Mouse (Mus musculus): ENCODE measurements around the gene Avil. TPM values are rescaled to one million over a fixed set of nuclear protein-coding genes. Genes with fewer than 3 reads are reported as not detected.
"Not testable (repeated sequence)": the region's sequence is repeated elsewhere in the genome, so short reads cannot be mapped to it uniquely, and the experiment has no call there.

Gene Avil
- total RNA-seq, 2 experiments from 2014 or later: not detected

DNA sequence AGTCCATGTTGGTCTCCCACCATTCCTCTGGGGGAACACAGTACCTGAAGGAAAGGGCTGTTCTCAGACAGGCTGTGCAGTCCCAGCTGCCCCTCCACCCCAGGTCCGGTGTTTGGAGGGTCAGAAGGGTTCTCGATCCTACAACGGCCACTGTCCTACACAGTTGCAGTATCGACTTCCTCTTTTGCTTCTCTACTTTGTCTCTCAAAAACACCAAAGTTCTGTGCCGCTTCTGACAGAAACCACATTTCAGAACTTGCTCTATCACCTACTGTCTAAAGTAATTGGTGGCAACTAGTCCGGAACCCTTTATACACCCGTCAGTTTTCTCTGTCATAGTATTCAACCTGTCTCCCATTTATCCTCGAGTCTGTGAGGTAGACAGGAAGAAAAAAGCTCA is 54.9 kb downstream of the Avil start:
- ATAC-seq (replicated peaks; ENCODE audit: low FRiP score, poor library complexity, severe bottlenecking): no peak

GRCm38 (mm10) chr10:127056490-127056889 is 56.0 kb downstream of the Avil start:
- no peak for ATAC-seq (replicated peaks; ENCODE audit: low FRiP score, poor library complexity, severe bottlenecking)

- peak; percentile 69 for ATAC-seq (replicated peaks; ENCODE audit: low FRiP score, poor library complexity, severe bottlenecking)
These were observed 57.7 kb downstream of the Avil start for GRCm38 (mm10) chr10:127058161-127058560.

- no peak for ATAC-seq (replicated peaks; ENCODE audit: low FRiP score, poor library complexity, severe bottlenecking)
These were observed 58.2 kb downstream of the Avil start for GRCm38 (mm10) chr10:127058708-127059107.

- ATAC-seq (replicated peaks; ENCODE audit: low FRiP score, poor library complexity, severe bottlenecking): no peak
These were observed 58.9 kb downstream of the Avil start for GRCm38 (mm10) chr10:127059174-127059967.

- ATAC-seq (replicated peaks; ENCODE audit: low FRiP score, poor library complexity, severe bottlenecking): no peak
These were observed 59.7 kb downstream of the Avil start, which contains the start of gene March9 for GRCm38 (mm10) chr10:127059968-127060916. TSS of gene March9 (minus strand) at chr10:127060184.

- no peak for ATAC-seq (replicated peaks; ENCODE audit: low FRiP score, poor library complexity, severe bottlenecking)
These were observed 60.6 kb downstream of the Avil start for GRCm38 (mm10) chr10:127061085-127061484.

GRCm38 (mm10) chr10:127061513-127061912 is 61.0 kb downstream of the Avil start:
- ATAC-seq (replicated peaks; ENCODE audit: low FRiP score, poor library complexity, severe bottlenecking): no peak

- ATAC-seq (replicated peaks; ENCODE audit: low FRiP score, poor library complexity, severe bottlenecking): not testable (repeated sequence)
These were observed 61.6 kb downstream of the Avil start for GRCm38 (mm10) chr10:127062101-127062500.

DNA sequence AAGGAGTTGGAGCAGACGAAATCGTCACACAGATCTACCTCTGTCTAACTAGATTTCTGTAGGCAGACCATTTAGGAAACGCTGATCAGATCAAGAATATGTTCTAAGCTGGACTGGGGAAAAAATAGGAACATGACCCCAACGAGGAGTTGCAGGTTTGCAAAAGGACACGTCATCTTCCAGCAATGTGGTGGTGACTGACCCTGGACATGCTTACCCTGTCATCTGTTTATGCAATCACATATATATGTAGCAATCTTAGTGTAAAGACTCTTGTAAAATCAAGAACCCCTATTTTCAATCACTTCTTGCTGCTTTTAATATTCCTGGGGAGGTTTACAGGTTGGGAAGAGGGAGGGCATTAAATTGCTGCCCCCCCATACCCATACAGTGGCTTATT is 62.0 kb downstream of the Avil start:
- ATAC-seq (replicated peaks; ENCODE audit: low FRiP score, poor library complexity, severe bottlenecking): no peak

DNA sequence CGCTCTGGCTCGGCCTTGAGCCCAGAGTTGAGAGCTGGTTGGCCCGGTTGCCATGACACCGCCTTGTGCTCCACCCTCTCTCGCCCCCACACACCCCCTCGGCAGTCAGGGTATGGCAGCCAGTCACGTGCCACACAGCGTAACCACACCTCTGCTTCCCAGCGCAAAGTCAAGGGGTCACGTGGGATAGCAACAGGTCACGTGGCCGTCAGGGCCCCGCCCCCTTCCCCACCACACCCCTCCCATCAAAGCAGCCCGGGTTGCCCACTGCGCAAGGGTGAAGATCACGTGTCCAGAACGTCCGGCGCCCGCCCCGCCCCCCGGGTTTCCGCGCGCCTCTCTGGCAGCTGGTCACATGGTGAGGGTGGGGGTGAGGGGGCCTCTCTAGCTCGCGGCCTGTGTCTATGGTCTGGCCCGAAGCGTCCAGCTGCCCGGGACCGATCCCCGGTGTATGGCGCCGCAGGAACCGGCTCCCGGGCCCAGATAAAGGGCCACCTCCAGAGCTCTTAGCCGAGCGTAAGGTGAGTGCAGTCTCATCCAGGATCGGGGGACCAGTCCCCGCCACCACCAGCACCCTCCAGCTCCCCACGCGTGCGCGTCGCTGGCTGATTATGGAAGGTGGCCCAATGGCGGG is 62.8 kb downstream of the Avil start, which contains the start of gene Cdk4:
Gene Cdk4, plus strand, starts transcription at position 296 of the 634 bp plus-strand sequence.
- peak; percentile 86 for ATAC-seq (replicated peaks; ENCODE audit: low FRiP score, poor library complexity, severe bottlenecking)

- peak; percentile 27; the same call in 1 of the 2 replicates for ATAC-seq (replicated peaks; ENCODE audit: low FRiP score, poor library complexity, severe bottlenecking)
These were observed 63.7 kb downstream of the Avil start for GRCm38 (mm10) chr10:127063913-127064870.

- ATAC-seq (replicated peaks; ENCODE audit: low FRiP score, poor library complexity, severe bottlenecking): no peak
These were observed 65.5 kb downstream of the Avil start for GRCm38 (mm10) chr10:127065981-127066380.

- ATAC-seq (replicated peaks; ENCODE audit: low FRiP score, poor library complexity, severe bottlenecking): no peak
These were observed 66.1 kb downstream of the Avil start for GRCm38 (mm10) chr10:127066519-127067018.

- ATAC-seq (replicated peaks; ENCODE audit: low FRiP score, poor library complexity, severe bottlenecking): no peak
These were observed 68.0 kb downstream of the Avil start for GRCm38 (mm10) chr10:127068360-127069038.

DNA sequence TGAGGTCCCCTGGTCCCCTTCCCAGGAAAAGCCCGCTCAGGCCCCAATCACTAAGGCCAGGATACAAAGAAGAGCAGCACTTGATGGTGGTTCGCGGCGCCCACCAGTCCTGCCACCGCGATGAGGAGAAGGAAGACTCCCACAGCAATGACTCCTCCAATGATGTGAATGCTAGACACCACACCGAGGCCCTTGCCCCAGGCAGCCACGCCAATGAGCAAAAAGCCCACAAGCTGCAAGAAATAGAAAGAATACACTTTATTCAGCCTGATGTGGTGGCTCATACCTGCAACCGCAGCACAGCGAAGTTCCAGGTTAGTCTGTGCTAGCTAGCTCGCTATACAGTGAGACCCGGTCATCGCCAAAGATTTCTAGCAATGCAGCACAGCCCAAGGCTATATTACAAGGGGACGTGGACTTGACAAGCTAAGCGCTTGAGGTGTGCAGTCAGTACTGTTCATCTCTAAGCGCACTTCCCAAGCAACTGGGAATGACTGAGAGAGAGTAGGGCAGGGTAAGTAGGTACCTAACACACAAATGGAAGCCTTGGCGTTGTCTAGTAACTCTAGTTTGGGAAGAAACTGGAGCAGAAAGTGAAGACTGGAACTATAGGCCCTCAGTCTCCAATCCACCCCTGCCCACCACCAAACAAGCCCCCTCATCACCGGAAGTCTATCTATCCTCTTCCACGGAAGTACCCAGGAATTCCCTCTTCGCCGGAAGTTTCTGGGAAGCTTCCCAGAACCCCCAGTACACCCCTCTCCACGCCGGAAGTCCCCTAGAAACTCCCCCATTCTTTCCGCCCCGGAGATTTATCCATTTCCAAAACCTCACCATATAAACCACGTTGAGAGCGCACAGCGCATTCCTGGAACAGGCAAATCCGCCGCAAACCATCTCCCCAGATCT is 69.0 kb downstream of the Avil start:
- 0 out of 2 replicates have a peak, but pooled peaks have one; percentile 8 for ATAC-seq (replicated peaks; ENCODE audit: low FRiP score, poor library complexity, severe bottlenecking)
